Mouse (Mus musculus): ENCODE measurements around the gene Vti1a. TPM values are rescaled to one million over a fixed set of nuclear protein-coding genes. Genes with fewer than 3 reads are reported as not detected.

Vti1a gene
- polyA plus RNA-seq, 1 experiment = 17.6 TPM

DNA sequence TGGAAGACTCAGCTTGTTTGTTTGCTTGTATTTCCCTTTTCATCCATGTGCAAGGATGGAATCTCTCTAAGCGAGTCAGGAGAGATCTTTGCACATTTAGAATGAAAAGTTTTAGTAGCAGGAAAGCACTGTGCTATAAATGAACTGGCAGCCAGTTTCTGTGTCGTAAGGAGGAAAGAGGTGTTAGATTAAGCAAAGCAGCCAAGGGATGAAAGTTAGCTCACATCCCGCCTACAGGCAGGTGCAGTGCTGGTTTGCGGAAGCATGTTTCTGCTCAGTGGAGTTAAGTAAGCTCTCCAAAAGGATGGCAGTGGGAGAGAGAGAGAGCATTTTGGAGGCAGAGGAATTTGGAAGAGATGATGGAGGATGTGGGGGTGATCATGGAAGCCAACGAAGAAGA, 105.7 kb downstream of the Vti1a start:
- H3K36me3 ChIP-seq (ENCODE audit: control insufficient read depth, insufficient read depth, low read length, poor library complexity, severe bottlenecking) = no peaks in the 10 kb centered on the region
- peaks cover 6% of the 10 kb centered on the region for H3K4me1 ChIP-seq (ENCODE audit: control insufficient read depth, insufficient read depth, low read length)
- TF ChIP-seq CTCF (IDR thresholded peaks at IDR 0.05; ENCODE audit: low read depth, low read length) = no peak
- no peak for TF ChIP-seq EP300 (IDR thresholded peaks at IDR 0.05; ENCODE audit: insufficient read depth, low read depth, low read length)
- no peak for TF ChIP-seq POLR2A (IDR thresholded peaks at IDR 0.05; ENCODE audit: insufficient read depth, low read length)
- no peaks in the 10 kb centered on the region for H3K27me3 ChIP-seq (ENCODE audit: control insufficient read depth, insufficient read depth, low read length, poor library complexity, severe bottlenecking)
- H3K9ac ChIP-seq (ENCODE audit: low read depth, poor library complexity, severe bottlenecking) = no peak overlapping the region
- no peak overlapping the region for H3K27ac ChIP-seq (ENCODE audit: insufficient read depth, low read length)
- no peak overlapping the region for H3K4me3 ChIP-seq (ENCODE audit: low read depth, low read length)
- H3K9me3 ChIP-seq (replicated peaks; ENCODE audit: control insufficient read depth, insufficient read depth, low read length, poor library complexity, severe bottlenecking) = no peaks in the 10 kb centered on the region

DNA sequence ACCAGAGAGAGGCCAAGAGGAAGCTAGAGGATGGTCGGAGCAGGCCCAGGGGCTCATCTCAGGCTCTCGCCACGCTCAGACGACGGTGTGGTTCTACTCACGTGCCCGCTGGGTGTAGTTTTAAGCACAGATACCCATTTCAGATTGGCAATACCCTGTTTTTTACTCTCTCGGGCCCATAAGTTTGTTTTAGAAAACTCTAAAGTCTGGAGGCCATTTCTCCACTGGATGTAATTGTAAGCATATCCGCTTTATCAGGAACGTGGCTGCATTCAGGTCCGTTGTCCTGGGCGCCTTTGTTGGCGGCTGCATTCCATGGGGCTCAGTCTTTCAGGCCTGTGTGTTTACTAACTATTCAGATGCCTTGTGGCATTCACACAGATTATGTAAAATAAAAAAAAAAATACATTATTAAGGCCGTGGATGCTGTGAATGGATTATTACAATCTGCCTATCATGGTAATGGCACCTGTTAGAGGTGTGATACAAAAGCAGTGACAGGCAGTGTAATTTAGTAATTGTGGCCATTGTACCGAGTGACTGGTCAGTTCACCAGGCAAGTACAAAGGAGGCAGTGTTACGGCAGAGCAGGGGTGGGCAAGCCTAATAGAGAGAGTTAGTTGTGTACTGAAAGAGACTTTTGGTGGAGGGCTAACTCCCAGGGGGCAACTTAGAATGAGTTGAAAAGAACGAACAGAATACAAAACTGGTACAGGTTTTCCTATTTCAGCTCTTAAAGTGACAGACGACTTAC, 106.4 kb downstream of the Vti1a start:
- H3K27me3 ChIP-seq (ENCODE audit: control insufficient read depth, insufficient read depth, low read length, poor library complexity, severe bottlenecking) = no peaks in the 10 kb centered on the region
- peaks cover 6% of the 10 kb centered on the region for H3K4me1 ChIP-seq (ENCODE audit: control insufficient read depth, insufficient read depth, low read length)
- H3K27ac ChIP-seq (ENCODE audit: insufficient read depth, low read length) = no peak overlapping the region
- H3K9me3 ChIP-seq (replicated peaks; ENCODE audit: control insufficient read depth, insufficient read depth, low read length, poor library complexity, severe bottlenecking) = no peaks in the 10 kb centered on the region
- no peak for TF ChIP-seq POLR2A (IDR thresholded peaks at IDR 0.05; ENCODE audit: insufficient read depth, low read length)
- no peak for TF ChIP-seq CTCF (IDR thresholded peaks at IDR 0.05; ENCODE audit: low read depth, low read length)
- TF ChIP-seq EP300 (IDR thresholded peaks at IDR 0.05; ENCODE audit: insufficient read depth, low read depth, low read length) = no peak
- H3K9ac ChIP-seq (ENCODE audit: low read depth, poor library complexity, severe bottlenecking) = no peak overlapping the region
- H3K4me3 ChIP-seq (ENCODE audit: low read depth, low read length) = no peak overlapping the region
- H3K36me3 ChIP-seq (ENCODE audit: control insufficient read depth, insufficient read depth, low read length, poor library complexity, severe bottlenecking) = no peaks in the 10 kb centered on the region

DNA sequence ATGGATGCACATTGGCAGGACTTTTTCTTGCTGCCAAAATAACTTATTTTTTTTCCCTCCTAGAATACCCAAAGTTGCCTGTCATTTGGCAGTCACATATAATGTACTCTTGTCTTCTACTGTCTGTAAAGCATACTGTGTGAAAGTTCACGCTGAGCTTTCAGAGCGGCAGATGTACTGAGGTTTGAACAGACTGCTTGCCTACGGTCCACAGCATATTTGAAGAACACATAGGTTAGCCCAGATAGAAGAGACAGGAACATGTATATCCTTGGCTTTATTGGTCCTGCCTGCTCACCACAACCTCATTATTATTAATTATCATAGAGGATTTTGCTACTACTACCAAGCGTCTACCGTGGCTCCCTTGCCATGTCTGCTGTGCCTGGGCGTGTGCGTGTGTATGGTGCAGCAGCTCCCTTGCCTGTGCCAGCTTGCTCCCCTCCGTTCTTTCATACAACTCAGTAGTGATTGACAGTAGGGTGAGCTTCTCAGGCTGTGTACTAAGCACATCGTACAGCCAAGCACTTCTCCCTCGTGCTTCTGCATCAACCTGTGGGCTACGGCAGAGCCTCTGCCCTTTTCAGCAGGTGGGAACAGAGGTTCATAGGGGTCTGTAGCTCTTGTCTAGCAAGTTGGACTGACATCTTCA, 107.1 kb downstream of the Vti1a start:
- Histone ChIP-seq H3K9me3 (replicated peaks; ENCODE audit: control insufficient read depth, insufficient read depth, low read length, poor library complexity, severe bottlenecking) (no peaks in the 10 kb centered on the region), H3K9ac (ENCODE audit: low read depth, poor library complexity, severe bottlenecking) (no peak overlapping the region), H3K36me3 (ENCODE audit: control insufficient read depth, insufficient read depth, low read length, poor library complexity, severe bottlenecking) (no peaks in the 10 kb centered on the region), H3K4me1 (ENCODE audit: control insufficient read depth, insufficient read depth, low read length) (peaks cover 6% of the 10 kb centered on the region), H3K27me3 (ENCODE audit: control insufficient read depth, insufficient read depth, low read length, poor library complexity, severe bottlenecking) (no peaks in the 10 kb centered on the region), H3K4me3 (ENCODE audit: low read depth, low read length) (no peak overlapping the region), H3K27ac (ENCODE audit: insufficient read depth, low read length) (no peak overlapping the region)
- no peak for TF ChIP-seq POLR2A (IDR thresholded peaks at IDR 0.05; ENCODE audit: insufficient read depth, low read length)
- TF ChIP-seq CTCF (IDR thresholded peaks at IDR 0.05; ENCODE audit: low read depth, low read length) = no peak
- TF ChIP-seq EP300 (IDR thresholded peaks at IDR 0.05; ENCODE audit: insufficient read depth, low read depth, low read length) = no peak

DNA sequence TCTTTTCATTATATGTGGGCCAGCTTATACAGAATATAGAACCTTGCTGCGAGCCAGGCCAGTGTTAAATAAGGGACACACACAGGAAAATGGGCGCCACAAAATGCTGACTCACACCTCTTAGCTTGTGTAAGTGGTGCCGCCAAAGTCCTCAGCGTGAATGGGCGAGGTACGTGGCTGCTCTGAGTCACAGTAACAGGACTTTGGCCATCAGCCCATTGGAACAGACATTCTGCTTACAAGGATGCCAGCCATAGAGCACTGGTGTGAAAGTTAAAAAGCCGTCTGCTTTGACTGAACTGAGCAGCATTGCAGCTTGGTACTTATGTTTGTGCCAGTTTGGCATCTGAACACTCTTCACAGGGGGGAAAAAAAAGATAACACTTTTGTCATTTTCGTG, 107.9 kb downstream of the Vti1a start:
- H3K36me3 ChIP-seq (ENCODE audit: control insufficient read depth, insufficient read depth, low read length, poor library complexity, severe bottlenecking) = no peaks in the 10 kb centered on the region
- H3K27ac ChIP-seq (ENCODE audit: insufficient read depth, low read length) = no peak overlapping the region

DNA sequence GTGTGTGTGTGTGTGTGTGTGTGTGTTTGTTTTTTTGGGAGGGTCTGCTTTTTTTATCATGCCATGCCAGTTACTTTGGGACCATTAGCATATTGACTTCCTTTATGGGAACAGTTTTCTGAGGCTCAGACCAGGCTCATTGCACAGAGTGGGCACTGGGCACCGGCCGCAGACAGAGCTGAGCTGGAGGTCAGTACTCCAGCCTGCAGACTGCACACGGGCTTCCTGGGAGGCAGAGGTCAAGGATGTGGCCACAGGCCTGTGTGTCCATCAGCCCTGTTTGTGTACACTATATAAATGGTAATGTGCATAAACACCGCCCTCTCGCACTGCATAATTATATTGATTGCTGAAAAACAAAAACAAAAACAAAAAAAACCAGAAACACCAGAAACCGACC, 108.4 kb downstream of the Vti1a start:
- Histone ChIP-seq H3K27ac (ENCODE audit: insufficient read depth, low read length) (no peak overlapping the region), H3K9ac (ENCODE audit: low read depth, poor library complexity, severe bottlenecking) (no peak overlapping the region), H3K27me3 (ENCODE audit: control insufficient read depth, insufficient read depth, low read length, poor library complexity, severe bottlenecking) (no peaks in the 10 kb centered on the region), H3K36me3 (ENCODE audit: control insufficient read depth, insufficient read depth, low read length, poor library complexity, severe bottlenecking) (no peaks in the 10 kb centered on the region), H3K4me3 (ENCODE audit: low read depth, low read length) (no peak overlapping the region), H3K4me1 (ENCODE audit: control insufficient read depth, insufficient read depth, low read length) (peaks cover 2% of the 10 kb centered on the region), H3K9me3 (replicated peaks; ENCODE audit: control insufficient read depth, insufficient read depth, low read length, poor library complexity, severe bottlenecking) (no peaks in the 10 kb centered on the region)
- TF ChIP-seq CTCF (IDR thresholded peaks at IDR 0.05; ENCODE audit: low read depth, low read length) = no peak
- TF ChIP-seq POLR2A (IDR thresholded peaks at IDR 0.05; ENCODE audit: insufficient read depth, low read length) = no peak
- no peak for TF ChIP-seq EP300 (IDR thresholded peaks at IDR 0.05; ENCODE audit: insufficient read depth, low read depth, low read length)

More for the DNA sequence above, 107.9 kb downstream of the Vti1a start:
- Histone ChIP-seq H3K4me1 (ENCODE audit: control insufficient read depth, insufficient read depth, low read length) (peaks cover 6% of the 10 kb centered on the region), H3K4me3 (ENCODE audit: low read depth, low read length) (no peak overlapping the region), H3K9me3 (replicated peaks; ENCODE audit: control insufficient read depth, insufficient read depth, low read length, poor library complexity, severe bottlenecking) (no peaks in the 10 kb centered on the region), H3K9ac (ENCODE audit: low read depth, poor library complexity, severe bottlenecking) (no peak overlapping the region), H3K27me3 (ENCODE audit: control insufficient read depth, insufficient read depth, low read length, poor library complexity, severe bottlenecking) (no peaks in the 10 kb centered on the region)
- TF ChIP-seq EP300 (IDR thresholded peaks at IDR 0.05; ENCODE audit: insufficient read depth, low read depth, low read length) (no peak), POLR2A (IDR thresholded peaks at IDR 0.05; ENCODE audit: insufficient read depth, low read length) (no peak), CTCF (IDR thresholded peaks at IDR 0.05; ENCODE audit: low read depth, low read length) (no peak)

DNA sequence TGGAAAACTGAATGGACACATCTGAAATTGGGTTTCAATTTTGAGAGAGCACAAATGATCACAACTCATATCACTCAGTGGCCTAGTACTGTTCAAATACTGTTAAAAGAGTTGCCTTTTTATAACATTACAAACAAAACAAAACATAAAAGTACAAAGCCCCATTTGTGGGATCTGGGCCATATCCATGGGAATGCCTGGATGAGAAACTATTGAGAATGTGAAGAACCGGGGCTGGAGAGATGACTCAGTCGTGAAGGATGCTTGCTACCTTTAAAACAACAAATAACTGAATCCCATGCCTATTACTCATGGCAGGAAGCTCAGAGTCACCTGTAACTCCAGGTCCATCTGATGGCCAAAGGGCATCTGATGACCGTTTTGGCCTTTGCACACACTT, 124.2 kb downstream of the Vti1a start:
- no peak overlapping the region for H3K4me3 ChIP-seq (ENCODE audit: low read depth, low read length)
- H3K27me3 ChIP-seq (ENCODE audit: control insufficient read depth, insufficient read depth, low read length, poor library complexity, severe bottlenecking) = no peaks in the 10 kb centered on the region
- TF ChIP-seq POLR2A (IDR thresholded peaks at IDR 0.05; ENCODE audit: insufficient read depth, low read length) (no peak), EP300 (IDR thresholded peaks at IDR 0.05; ENCODE audit: insufficient read depth, low read depth, low read length) (no peak), CTCF (IDR thresholded peaks at IDR 0.05; ENCODE audit: low read depth, low read length) (no peak)
- no peak overlapping the region for H3K9ac ChIP-seq (ENCODE audit: low read depth, poor library complexity, severe bottlenecking)
- H3K27ac ChIP-seq (ENCODE audit: insufficient read depth, low read length) = no peak overlapping the region
- no peaks in the 10 kb centered on the region for H3K9me3 ChIP-seq (replicated peaks; ENCODE audit: control insufficient read depth, insufficient read depth, low read length, poor library complexity, severe bottlenecking)
- H3K36me3 ChIP-seq (ENCODE audit: control insufficient read depth, insufficient read depth, low read length, poor library complexity, severe bottlenecking) = no peaks in the 10 kb centered on the region
- H3K4me1 ChIP-seq (ENCODE audit: control insufficient read depth, insufficient read depth, low read length) = no peaks in the 10 kb centered on the region
